Mouse (Mus musculus) adrenal gland, adult 2 months (tissue): ENCODE results near the gene Eif2s2. TPM values are rescaled to one million over a fixed set of nuclear protein-coding genes. Genes with fewer than 3 reads are reported as not detected.

Source experiments
- DNase-seq: peaks from one replicate; pipeline ENCODE4 v3.0.0; 2021
- polyA plus RNA-seq: library from polyadenylated mRNA; depleted of rRNA; stranded (reverse); fragments of >200 nt; gene quantifications from 2 replicates; pipeline ENCODE4 v1.2.3, GENCODE M21; 2012; rRNA removed
- total RNA-seq, 2 experiments: library from RNA; stranded (reverse); gene quantifications; 2 replicates each; pipeline ENCODE4 v1.2.3; 2021

Eif2s2 gene
- total and polyA plus RNA-seq, 3 experiments, result 3.1 to 160 (median 106) TPM

GRCm38 (mm10) chr2:154893548-154893947, 813 bp upstream of the Eif2s2 start:
- DNase-seq, result no peak

DNA sequence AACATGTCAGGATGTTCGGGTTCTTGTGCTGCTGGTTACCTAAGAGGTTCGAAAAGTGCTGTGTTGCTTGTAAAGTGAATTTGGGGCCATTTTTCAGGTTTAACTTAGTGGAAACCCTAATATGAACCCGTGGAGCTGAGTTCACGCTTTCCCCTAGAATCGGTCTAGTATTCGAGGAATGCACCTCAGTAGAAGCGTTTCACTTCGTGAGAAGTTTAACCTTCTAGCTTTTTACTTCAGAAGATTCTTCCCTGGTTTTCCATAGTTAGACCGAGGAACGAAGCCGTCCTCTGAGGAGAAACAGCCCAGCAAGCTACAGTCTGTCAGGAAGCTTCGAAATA, 280 bp upstream of the Eif2s2 start:
- DNase-seq, result no peak

- no peak for DNase-seq
Observed at GRCm38 (mm10) chr2:154891585-154891984, 1.1 kb downstream of the Eif2s2 start.

DNA sequence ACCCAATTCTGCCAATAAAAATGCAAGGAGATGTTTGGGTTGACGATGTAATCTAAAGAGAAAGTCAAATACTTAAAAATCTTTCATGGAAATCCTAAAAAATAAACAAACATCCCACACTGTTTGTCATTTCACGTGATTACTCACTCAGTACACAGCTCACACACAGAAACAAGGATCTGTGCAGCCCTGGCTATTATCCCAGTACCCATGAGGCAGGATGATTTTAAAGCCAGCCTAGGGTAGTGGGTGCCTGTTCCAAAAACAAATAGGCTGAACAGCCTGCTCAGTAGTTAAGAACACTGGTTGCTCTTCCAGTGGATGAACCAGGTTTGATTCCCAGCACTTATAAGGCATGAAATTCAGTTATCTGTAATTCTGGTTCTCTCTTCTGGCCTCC, 16.1 kb downstream of the Eif2s2 start:
- DNase-seq, result no peak

GRCm38 (mm10) chr2:154869954-154870641, 22.6 kb downstream of the Eif2s2 start:
- no peak for DNase-seq

- no peak for DNase-seq
Observed at GRCm38 (mm10) chr2:154868106-154868505, 24.6 kb downstream of the Eif2s2 start.

DNA sequence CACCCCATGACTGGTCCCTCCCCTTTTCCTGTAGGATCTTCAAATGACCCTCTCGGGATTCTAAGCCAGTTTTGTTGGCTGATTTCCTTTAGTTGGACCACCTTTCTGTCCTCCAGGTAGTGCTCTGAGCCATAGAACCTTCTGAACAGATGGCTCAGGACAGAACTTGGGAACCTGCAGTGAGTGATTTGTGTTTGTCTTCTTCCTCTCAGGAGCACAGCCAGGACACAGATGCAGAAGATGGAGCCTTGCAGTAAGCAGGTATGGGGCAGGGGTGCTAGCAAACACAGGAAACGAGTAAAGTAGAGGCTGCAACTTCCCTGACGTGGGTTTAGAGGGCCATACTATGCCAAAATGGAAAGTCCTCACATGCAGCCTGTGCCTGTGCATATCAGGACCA, 27.0 kb downstream of the Eif2s2 start:
- no peak for DNase-seq

DNA sequence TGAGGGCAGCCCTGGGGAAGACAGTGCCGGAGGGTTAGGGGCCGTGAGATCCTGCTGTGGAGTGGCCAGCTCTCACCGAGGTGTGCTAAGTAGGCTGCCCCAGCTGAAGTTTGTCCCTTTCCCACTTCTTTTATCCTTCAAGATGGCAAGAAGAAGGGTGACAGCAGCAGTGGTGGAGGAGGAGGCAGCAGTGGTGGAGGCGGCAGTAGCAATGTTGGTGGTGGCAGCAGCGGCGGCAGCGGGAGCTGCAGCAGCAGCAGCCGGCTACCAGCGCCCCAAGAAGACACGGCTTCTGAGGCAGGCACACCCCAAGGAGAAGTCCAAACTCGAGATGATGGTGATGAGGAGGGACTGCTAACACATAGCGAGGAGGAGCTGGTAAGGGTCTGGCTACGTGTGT, 29.1 kb downstream of the Eif2s2 start:
- DNase-seq, result no peak

DNA sequence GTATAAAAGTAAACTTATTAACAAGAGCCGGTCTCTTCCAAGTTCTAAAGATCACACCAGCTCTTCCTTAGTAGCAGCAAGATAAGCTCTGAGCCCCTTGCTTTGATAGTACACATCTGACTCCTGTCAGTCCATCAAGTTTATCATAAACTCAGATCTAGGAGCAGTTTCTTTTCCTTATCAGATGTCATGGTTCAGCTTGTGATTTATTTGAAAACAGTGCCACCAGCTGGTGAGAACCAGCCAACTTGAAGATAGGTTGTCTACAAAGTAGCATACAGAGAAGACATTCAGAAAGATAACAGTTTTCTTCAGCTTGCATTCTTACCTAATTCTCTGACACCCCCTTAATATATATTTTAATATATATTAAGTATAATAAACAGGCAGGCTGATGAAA, 37.4 kb downstream of the Eif2s2 start:
- DNase-seq, result peak; percentile 62

DNA sequence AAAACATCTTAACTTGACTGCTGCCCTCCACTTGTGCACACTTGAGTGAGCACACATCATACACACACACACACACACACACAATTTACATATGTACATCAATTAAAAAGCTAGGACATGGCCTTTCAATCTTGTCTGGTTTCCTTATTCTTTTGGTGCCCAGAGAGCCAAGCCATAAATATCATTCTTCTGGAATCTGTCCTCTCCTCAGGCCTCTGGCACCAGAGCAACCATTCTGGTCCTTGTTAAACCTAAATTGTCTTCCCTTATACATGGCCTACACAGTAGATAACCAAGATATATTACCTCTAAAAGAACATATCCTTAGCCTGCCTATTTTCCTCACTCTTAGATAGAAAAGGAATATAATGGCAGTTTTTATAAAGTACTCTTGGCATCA, 44.6 kb downstream of the Eif2s2 start:
- no peak for DNase-seq

DNA sequence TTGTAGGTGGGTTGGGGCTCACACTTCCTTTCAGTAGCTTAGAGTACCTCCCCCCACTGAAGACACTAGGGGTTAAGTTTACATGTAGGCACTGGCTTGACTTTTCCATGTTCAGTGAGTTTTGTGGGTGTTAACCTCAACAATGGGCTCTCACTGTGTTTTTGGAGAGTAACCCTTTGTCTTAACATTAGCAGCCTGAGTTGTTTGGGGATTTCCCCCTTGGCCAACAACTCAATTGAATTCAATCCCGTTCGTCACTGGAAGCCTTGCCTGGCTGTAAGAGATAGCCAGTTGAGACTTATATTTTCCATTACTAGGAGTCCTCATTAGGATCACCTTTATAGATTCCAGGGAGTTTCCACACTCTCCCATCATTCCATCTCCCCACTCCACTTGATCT, 56.2 kb downstream of the Eif2s2 start:
- no peak for DNase-seq

DNA sequence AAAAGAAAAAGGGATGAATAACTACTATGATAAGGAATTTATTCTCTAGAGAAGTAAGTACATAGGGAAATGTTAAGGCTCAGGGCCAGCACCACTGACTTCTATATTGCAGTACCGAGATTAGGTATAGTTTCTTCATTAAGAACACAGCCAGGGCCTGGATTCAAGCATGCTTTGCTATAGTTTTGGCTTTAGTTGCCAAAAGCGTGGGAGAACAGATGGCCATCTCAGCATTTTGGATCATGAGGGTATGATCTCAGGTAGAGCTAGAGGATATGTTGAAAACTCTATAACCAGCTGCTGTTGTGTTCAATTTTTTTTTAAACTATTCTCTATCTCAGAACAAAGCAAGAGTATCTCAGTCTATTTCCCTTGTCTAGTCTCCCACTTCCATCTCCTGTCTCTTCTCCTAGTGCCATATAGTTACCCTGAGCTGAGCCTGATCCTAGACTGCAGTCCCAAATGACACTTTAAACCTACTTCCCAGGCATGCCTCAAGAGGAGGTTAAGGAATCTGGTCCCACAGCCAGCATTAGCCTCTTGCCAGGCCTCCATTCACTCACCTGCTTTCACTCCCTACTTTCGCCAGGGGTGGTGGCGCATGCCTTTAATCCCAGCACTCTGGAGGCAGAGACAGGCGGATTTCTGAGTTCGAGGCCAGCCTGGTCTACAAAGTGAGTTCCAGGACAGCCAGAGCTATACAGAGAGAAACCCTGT, 58.4 kb downstream of the Eif2s2 start:
- no peak for DNase-seq

GRCm38 (mm10) chr2:154832471-154832870, 60.3 kb downstream of the Eif2s2 start:
- DNase-seq, result no peak

- DNase-seq, result no peak
Observed at GRCm38 (mm10) chr2:154827521-154827920, 65.2 kb downstream of the Eif2s2 start.

- DNase-seq, result no peak
Observed at GRCm38 (mm10) chr2:154826054-154826538, 66.6 kb downstream of the Eif2s2 start.

Other genes starting within 250 kb of the Eif2s2 start
- 100 to 1,000 TPM; 236 to 263 TPM for gene Chmp4b, start 241.2 kb downstream of the Eif2s2 start, total RNA-seq
- gene Chmp4b, start 241.2 kb downstream of the Eif2s2 start, polyA plus RNA-seq, result 96.3 and 114 TPM in 2 replicates
- gene Gm14214, start 122.9 kb downstream of the Eif2s2 start, total RNA-seq, result not detected
- not detected in 2 replicates for gene Gm14214, start 122.9 kb downstream of the Eif2s2 start, polyA plus RNA-seq
- gene Raly, start 101.8 kb downstream of the Eif2s2 start, total RNA-seq, result 100 to 1,000 TPM; 193 to 201 TPM
- gene Raly, start 101.8 kb downstream of the Eif2s2 start, polyA plus RNA-seq, result 295 and 306 TPM in 2 replicates
- gene a, start 101.5 kb downstream of the Eif2s2 start, total RNA-seq, result not detected
- gene a, start 101.5 kb downstream of the Eif2s2 start, polyA plus RNA-seq, result 0.58 TPM in 1 of 2 replicates, not detected in the other
- 1 to 10 TPM; 3.5 to 4.2 TPM for gene Gm14226, start 125.3 kb upstream of the Eif2s2 start, total RNA-seq
- 0.30 and 0.44 TPM in 2 replicates for gene Gm14226, start 125.3 kb upstream of the Eif2s2 start, polyA plus RNA-seq
- 10 to 100 TPM; 32.4 to 36.9 TPM for gene Ahcy, start 181.6 kb upstream of the Eif2s2 start, total RNA-seq
- gene Ahcy, start 181.6 kb upstream of the Eif2s2 start, polyA plus RNA-seq, result 42.4 and 53.1 TPM in 2 replicates
- gene Itch, start 240.6 kb upstream of the Eif2s2 start, total RNA-seq, result 10 to 100 TPM; 47.0 to 48.2 TPM
- 2.2 and 3.6 TPM in 2 replicates for gene Itch, start 240.6 kb upstream of the Eif2s2 start, polyA plus RNA-seq